Mouse (Mus musculus) liver, embryonic 14.5 days (tissue): Measurements from ENCODE around the gene Mettl15.

Experiments used
- CTCF ChIP-seq: IDR thresholded peaks from 2 replicates; pipeline ENCODE4 v1.5.1; 2016; ENCODE audit warnings: antibody characterized with exemption, low read depth, control low read depth
- EP300 ChIP-seq: IDR thresholded peaks from 2 replicates; pipeline ENCODE4 v1.6.1; 2016; ENCODE audit warnings: antibody characterized with exemption, low read depth

DNA sequence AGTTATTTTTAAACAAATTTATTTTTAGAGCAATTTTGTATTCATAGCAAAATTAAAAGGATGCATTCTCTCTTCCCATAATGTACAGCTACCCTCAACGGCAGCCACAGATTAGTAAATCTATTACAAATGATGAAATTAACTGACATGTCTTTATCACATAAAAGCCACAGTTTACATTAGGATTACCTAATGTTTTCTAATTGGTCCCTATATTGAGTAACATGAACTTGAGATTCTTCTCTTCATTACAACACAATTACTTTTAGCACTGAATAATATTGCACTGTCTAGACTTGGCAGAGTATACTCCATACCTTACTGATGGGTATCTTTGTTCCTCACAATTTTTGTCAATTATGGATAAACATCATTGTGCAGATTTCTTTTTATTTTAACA, 17.8 kb downstream of the Mettl15 start:
- TF ChIP-seq CTCF, result no peak
- no peak for TF ChIP-seq EP300
